Mouse (Mus musculus): Measurements from ENCODE around the gene Polg2. TPM values are rescaled to one million over a fixed set of nuclear protein-coding genes. Genes with fewer than 3 reads are reported as not detected.

Polg2 gene
- polyA plus RNA-seq, 1 experiment = 4.4 TPM

GRCm38 (mm10) chr11:106788775-106789459 is 9.6 kb upstream of the Polg2 start, which contains the start of the genes Ddx5 and Cep95:
Gene Ddx5, minus strand, starts transcription at chr11:106789185.
Gene Cep95, plus strand, starts transcription at chr11:106789252.
- Histone ChIP-seq H3ac (ENCODE audit: control insufficient read depth, insufficient read length) (peak within 1 kb of the TSS; percentile 49), H3K4me2 (ENCODE audit: low read depth) (peak within 1 kb of the TSS; percentile 72), H3K36me3 (ENCODE audit: control insufficient read depth, insufficient read depth) (peaks cover 51% of the 10 kb centered on the region), H3K79me2 (ENCODE audit: control insufficient read depth, insufficient read depth) (peaks cover 67% of the 10 kb centered on the region), H3K27me3 (ENCODE audit: control insufficient read depth, insufficient read depth, insufficient read length) (no peaks in the 10 kb centered on the region), H3K4me3 (peak within 1 kb of the TSS; percentile 92)
- TF ChIP-seq POLR2AphosphoS2 (IDR thresholded peaks at IDR 0.05; ENCODE audit: insufficient read length, low read depth) (peak; percentile 89), MYOG (IDR thresholded peaks at IDR 0.05; ENCODE audit: control insufficient read depth in 1 of 3, insufficient read depth in 1 of 3, insufficient read length in 2 of 3, low read depth in 2 of 3) (peak in 1 of 3 experiments; percentile 26), USF1 (IDR thresholded peaks at IDR 0.05; ENCODE audit: low read depth) (peak; percentile 99), TCF3 (IDR thresholded peaks at IDR 0.05; ENCODE audit: insufficient read length, low read depth) (no peak), MYOD1 (IDR thresholded peaks at IDR 0.05; ENCODE audit: control insufficient read depth in 1 of 3, insufficient read length in 2 of 3, low read depth in 2 of 3) (no peak), SRF (IDR thresholded peaks at IDR 0.05; ENCODE audit: control insufficient read depth, insufficient read length, low read depth) (peak; percentile 56), CEBPB (IDR thresholded peaks at IDR 0.05; ENCODE audit: insufficient read depth, poor library complexity, severe bottlenecking) (no peak), E2F4 (IDR thresholded peaks at IDR 0.05; ENCODE audit: insufficient read depth) (no peak), TCF12 (IDR thresholded peaks at IDR 0.05; ENCODE audit: insufficient read depth, poor library complexity, severe bottlenecking) (no peak), REST (IDR thresholded peaks at IDR 0.05; ENCODE audit: insufficient read depth, insufficient read length) (no peak), POLR2A (IDR thresholded peaks at IDR 0.05; ENCODE audit: insufficient read length, low read depth) (peak; percentile 81)

DNA sequence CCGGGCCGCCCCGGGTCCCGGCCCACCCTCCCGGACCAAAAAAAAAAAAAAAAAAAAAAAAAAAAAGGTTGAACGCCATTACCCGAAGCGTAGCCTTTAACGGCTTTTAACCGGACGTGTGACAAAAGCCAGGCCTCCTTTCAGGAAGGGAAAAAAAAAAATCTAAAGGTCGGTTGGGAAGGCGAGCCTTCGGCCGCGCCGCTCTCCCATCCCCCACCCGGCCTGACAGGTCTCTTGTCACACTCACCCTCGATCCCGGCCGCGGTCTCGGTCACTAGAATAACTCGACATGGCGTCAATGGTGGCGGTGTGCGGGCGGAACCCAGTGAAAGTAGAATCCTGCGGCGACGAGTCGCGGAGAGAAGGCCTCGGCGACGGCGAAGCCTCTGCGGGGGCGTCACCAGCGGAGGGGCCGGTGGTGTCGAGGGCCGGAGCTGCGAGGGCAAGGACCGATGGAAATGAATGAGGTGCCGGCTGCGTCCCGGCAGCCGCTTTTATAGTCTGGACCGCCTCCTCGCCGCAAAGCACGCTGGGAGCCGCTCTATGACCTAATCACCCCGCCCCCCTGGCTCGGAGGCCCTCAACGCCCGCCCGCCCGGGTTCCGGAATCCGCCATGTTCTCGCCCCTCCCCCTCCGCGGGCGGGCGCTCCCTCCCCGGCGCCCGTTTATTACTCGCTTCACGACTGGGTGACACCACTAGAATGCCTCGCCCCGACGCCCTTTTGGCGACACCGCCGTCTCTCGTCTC is 8.9 kb upstream of the Polg2 start:
- H3K79me2 ChIP-seq (ENCODE audit: control insufficient read depth, insufficient read depth) = peaks cover 73% of the 10 kb centered on the region
- H3K36me3 ChIP-seq (ENCODE audit: control insufficient read depth, insufficient read depth) = peaks cover 53% of the 10 kb centered on the region
- H3K4me2 ChIP-seq (ENCODE audit: low read depth) = no peak overlapping the region
- no peaks in the 10 kb centered on the region for H3K27me3 ChIP-seq (ENCODE audit: control insufficient read depth, insufficient read depth, insufficient read length)
- TF ChIP-seq MYOG (IDR thresholded peaks at IDR 0.05; ENCODE audit: control insufficient read depth in 1 of 3, insufficient read depth in 1 of 3, insufficient read length in 2 of 3, low read depth in 2 of 3) (peak in 1 of 3 experiments; percentile 31), TCF3 (IDR thresholded peaks at IDR 0.05; ENCODE audit: insufficient read length, low read depth) (no peak), SRF (IDR thresholded peaks at IDR 0.05; ENCODE audit: control insufficient read depth, insufficient read length, low read depth) (no peak), MAX (IDR thresholded peaks at IDR 0.05; ENCODE audit: low read depth) (no peak), POLR2A (IDR thresholded peaks at IDR 0.05; ENCODE audit: insufficient read length, low read depth) (peak; percentile 96), MYOD1 (IDR thresholded peaks at IDR 0.05; ENCODE audit: control insufficient read depth in 1 of 3, insufficient read length in 2 of 3, low read depth in 2 of 3) (peak in 1 of 3 experiments; percentile 7), TCF12 (IDR thresholded peaks at IDR 0.05; ENCODE audit: insufficient read depth, poor library complexity, severe bottlenecking) (no peak), POLR2AphosphoS2 (IDR thresholded peaks at IDR 0.05; ENCODE audit: insufficient read length, low read depth) (peak; percentile 99), E2F4 (IDR thresholded peaks at IDR 0.05; ENCODE audit: insufficient read depth) (peak; percentile 41), USF1 (IDR thresholded peaks at IDR 0.05; ENCODE audit: low read depth) (no peak), REST (IDR thresholded peaks at IDR 0.05; ENCODE audit: insufficient read depth, insufficient read length) (peak; percentile 63), CEBPB (IDR thresholded peaks at IDR 0.05; ENCODE audit: insufficient read depth, poor library complexity, severe bottlenecking) (no peak)
- H3K4me3 ChIP-seq = peak overlapping the region; percentile 92
- peak overlapping the region; percentile 49 for H3ac ChIP-seq (ENCODE audit: control insufficient read depth, insufficient read length)

DNA sequence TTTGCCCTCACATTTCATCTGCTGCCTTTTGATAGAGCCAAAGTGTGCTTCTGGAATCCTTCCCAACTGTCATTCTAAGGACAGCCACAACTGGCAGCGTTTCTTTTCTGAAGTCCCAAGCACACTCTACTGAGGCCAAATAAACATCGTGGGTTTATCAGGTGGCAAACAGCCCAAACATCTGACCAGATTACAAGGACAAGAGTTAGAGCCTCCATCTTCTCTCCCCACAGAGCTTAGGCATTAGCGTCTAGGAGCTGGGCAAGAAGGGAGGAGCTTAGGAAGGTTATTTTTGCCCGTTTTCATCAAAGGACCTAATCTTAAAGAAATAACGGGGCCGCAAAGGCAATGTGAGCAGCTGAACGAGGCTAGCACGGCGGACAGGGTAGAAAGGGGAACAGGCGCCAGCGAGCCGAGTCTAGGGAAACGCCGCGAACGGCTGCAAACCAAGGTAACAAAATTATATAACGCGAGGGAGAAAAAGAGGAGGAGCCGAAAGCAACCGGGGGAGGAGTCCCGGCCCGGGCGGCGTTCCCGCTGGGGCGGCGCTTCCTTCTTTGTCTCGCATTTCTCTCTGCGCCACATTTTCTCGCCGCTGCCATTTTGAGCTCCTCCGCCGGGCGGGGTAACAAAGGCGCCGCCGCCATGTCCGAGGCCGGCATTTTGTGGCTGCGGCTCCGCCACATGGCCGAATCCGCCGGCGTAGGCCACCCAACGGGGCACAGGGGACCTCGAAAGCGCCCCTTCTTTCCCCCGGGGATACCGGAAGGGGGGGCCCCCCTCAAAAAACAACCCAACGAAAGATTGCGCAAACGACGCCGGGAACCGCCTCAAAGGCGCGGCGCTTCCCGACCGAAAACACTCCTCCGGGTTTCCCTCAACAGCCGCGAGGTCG is 8.0 kb upstream of the Polg2 start:
- H3K36me3 ChIP-seq (ENCODE audit: control insufficient read depth, insufficient read depth) = peaks cover 53% of the 10 kb centered on the region
- H3K79me2 ChIP-seq (ENCODE audit: control insufficient read depth, insufficient read depth) = peaks cover 78% of the 10 kb centered on the region
- H3ac ChIP-seq (ENCODE audit: control insufficient read depth, insufficient read length) = peak overlapping the region; percentile 49
- peak overlapping the region; percentile 76 for H3K4me2 ChIP-seq (ENCODE audit: low read depth)
- peak; percentile 66 for TF ChIP-seq CEBPB (IDR thresholded peaks at IDR 0.05; ENCODE audit: insufficient read depth, poor library complexity, severe bottlenecking)
- TF ChIP-seq POLR2AphosphoS2 (IDR thresholded peaks at IDR 0.05; ENCODE audit: insufficient read length, low read depth) = peak; percentile 27
- TF ChIP-seq USF1 (IDR thresholded peaks at IDR 0.05; ENCODE audit: low read depth) = no peak
- TF ChIP-seq E2F4 (IDR thresholded peaks at IDR 0.05; ENCODE audit: insufficient read depth) = no peak
- TF ChIP-seq MAX (IDR thresholded peaks at IDR 0.05; ENCODE audit: low read depth) = no peak
- no peak for TF ChIP-seq SRF (IDR thresholded peaks at IDR 0.05; ENCODE audit: control insufficient read depth, insufficient read length, low read depth)
- peak; percentile 54 for TF ChIP-seq POLR2A (IDR thresholded peaks at IDR 0.05; ENCODE audit: insufficient read length, low read depth)
- no peak for TF ChIP-seq REST (IDR thresholded peaks at IDR 0.05; ENCODE audit: insufficient read depth, insufficient read length)
- TF ChIP-seq MYOD1 (IDR thresholded peaks at IDR 0.05; ENCODE audit: control insufficient read depth in 1 of 3, insufficient read length in 2 of 3, low read depth in 2 of 3) = no peak
- no peak for TF ChIP-seq MYOG (IDR thresholded peaks at IDR 0.05; ENCODE audit: control insufficient read depth in 1 of 3, insufficient read depth in 1 of 3, insufficient read length in 2 of 3, low read depth in 2 of 3)
- TF ChIP-seq TCF3 (IDR thresholded peaks at IDR 0.05; ENCODE audit: insufficient read length, low read depth) = no peak
- TF ChIP-seq TCF12 (IDR thresholded peaks at IDR 0.05; ENCODE audit: insufficient read depth, poor library complexity, severe bottlenecking) = no peak
- peak overlapping the region; percentile 92 for H3K4me3 ChIP-seq
- H3K27me3 ChIP-seq (ENCODE audit: control insufficient read depth, insufficient read depth, insufficient read length) = no peaks in the 10 kb centered on the region
